Mouse (Mus musculus) adrenal gland, postnatal 25 days (tissue): ENCODE measurements at regions not wholly inside any gene's neighbourhood (a gene's known extent, or its start where the extent isn't known, plus 50 kb on each side); places are given as distances from the start of the nearest gene placed in this dataset.

ENCODE experiments used
- DNase-seq: peaks from one replicate; pipeline ENCODE4 v3.0.0; 2021; ENCODE audit warnings: mixed read lengths

DNA sequence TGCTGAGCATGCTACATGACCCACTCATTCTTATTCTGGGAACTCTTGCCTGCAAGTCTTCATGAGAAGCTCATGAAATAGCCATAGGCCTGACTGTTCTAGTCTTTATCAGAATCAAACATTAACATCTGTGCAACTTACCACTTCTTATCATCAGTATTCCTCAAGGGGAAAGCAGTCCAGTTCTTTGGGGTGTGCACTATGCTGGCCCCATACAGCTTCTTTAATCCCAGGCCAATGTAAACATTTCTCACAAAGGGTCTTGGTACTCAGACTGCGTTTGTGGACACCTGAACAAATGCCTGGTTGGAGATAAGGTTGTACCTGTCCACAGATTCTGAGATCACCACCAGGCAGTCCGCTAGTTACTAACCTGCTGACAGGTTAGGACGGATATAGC is 51.3 kb downstream of the 3110018I06Rik start:
- DNase-seq: no peak

DNA sequence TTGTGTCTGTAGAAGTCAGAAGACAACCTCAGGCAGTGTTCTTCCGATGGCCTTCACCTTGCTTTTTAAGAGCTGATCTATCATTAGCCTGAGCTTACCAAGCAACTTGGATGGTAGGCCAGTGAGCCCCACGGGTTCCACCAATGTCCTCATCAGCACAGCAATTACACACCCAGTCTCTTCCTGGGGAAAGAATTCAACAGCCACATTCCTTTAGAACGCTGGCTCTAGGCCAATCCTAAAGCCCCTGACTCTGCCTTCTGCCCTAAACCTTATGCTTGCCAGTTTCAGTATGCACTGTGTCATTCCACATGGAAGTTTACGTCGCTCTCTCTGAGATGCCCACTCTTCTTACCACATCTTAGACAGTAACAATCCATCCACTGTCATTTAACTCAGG is 52.8 kb downstream of the 3110018I06Rik start:
- DNase-seq: no peak

DNA sequence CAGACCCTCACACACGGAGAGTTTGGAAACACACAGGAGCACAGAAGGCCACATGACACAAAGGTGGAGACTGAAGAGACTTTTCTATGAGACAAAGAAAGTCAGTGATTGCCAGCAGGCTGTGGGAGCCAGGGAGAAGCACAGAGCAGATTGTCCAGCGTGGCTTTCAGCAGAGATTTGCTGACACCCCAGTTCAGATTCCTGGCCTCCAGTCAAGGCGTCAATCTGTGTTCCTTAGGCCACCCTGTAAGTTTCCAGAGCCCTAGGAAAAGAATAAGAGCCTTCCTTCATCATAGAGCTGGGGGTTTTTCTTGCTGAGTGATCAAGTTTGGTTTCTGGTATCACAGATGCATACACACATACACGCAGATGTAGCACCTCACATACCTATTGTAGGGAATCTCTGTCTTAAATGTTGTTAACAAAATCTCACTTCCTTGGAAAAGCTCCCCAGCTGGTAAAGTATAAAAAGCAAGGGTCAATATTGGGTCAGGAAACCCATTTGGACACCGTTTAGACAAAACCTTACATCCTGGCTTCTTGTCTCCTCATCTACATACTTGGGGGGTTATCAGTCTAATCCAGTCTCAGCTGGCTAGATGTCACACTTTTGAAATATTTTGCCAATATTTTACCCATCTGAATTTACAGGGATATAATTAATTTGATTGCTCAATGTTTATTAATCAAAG is 58.9 kb downstream of the 3110018I06Rik start:
- DNase-seq: no peak

DNA sequence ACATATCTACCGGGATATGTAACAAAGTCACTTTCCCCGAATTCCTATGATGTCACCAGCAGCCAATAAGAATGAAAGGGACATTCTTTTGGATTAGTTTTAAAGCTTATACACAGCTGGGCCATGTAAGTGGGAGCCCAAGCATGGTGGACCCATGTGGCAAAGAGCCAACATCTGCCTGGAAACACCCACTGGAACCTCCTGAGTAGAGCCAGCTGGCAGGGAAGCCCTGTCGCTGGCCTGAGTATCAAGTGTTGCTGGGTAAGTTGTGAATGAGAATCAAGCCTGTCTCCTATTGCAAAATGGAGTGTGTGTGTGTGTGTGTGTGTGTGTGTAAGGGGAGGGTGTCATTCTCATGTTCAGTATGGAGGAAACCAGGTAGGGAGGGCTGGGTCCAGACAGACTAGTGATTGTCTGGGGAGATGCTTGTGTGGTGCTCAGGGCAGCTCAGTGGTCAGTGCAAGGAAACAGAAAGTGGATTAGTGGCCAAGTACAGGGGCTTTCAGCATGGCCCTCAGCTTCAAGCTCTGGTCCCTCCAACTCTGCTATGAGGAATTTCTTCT is 59.5 kb downstream of the 3110018I06Rik start:
- no peak for DNase-seq

DNA sequence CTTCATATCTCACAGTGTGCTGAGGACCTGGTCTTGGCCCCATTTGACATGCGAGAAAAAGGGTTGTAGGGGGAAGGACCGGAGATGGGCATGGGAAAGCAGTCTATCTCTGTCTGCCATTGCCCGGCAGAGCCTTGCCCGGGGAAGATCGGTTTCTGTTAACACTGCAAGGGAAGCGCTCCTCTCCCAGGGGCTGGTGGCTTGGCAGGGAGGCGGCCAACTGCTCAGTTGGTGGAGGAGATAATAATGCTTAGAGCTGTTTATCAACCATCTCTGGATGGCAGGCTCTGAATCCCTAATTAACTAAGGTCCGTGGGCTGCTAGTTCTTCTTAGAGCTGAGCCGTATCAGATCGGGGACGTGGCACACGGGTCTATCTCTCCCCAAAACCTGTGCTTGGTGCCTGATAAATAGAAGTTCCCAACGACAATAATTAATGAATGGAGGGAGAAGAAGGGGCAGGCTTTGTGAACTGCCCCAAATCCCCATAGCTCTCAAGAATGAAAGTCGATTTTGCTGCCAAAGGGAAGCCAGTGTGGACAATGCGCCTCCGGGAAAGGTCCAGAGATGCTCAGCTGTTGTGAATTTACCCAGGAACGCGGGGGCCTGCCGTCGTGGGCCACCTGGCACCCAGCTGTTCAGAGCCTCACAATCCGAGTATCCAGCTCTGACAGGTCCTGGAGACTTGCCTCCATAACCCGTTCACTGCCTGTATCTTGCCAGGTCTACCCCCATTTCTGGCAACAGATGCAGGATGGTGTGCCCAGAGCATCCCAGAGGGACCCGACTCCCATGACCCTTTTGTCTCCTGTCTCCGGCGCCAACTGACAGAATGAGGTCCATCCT is 61.2 kb downstream of the 3110018I06Rik start:
- DNase-seq: no peak

DNA sequence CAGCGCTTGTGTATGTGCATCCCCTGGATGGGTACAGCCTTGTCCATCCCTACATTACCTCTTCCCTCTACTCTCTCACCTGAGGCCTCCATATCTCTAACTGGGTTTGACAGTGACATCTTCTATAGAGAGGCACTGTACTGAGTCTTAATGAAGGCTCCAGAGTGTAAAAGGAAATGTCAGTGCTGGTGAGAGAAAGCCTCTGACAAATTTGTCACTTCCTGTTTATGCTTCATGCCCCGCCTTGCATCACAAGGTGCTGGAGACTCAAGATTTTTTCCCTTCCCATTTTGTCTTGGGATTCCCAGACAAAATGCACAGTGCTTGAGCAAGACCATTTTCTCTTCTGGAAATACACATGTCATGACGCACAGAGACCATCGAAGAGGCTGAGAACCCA is 70.8 kb downstream of the 3110018I06Rik start:
- no peak for DNase-seq

DNA sequence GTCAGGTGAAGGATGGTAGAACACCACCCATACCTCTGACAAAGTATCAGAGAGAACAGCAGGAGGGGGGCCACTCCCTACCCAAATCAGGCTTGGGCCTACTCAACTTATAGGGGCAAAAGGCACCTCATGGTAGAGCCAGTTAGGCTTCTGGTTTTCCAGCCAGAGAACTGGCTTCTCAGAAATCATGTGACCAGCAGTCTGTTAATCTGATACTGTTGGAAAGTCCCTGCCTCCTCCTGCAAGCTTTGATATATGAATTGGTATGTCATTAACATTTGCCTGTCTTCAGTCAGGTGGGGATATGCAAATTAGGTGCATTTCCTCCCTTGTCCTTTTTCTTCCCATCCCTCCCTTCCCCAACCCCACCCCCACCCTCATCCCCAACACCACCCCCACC is 71.7 kb downstream of the 3110018I06Rik start:
- no peak for DNase-seq

DNA sequence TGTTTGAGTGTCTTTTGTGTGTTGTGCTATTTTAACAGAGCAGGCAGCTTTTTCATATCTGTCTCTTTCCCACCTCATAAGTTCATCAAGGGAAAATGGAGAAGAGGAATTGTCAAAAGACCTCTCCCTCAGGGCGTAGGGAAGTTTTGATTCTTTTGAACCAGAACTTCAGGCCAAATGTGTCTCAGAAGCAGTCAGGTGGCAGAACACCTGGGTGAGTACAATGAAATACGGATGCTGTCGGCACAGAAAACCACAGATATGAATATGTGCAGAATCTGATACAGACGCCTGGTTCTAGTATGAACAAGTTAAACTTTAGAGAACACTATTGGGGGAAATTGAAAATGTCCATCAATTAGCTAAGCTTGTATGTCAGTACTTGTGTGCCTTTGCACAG is 84.2 kb downstream of the 3110018I06Rik start:
- DNase-seq: no peak

DNA sequence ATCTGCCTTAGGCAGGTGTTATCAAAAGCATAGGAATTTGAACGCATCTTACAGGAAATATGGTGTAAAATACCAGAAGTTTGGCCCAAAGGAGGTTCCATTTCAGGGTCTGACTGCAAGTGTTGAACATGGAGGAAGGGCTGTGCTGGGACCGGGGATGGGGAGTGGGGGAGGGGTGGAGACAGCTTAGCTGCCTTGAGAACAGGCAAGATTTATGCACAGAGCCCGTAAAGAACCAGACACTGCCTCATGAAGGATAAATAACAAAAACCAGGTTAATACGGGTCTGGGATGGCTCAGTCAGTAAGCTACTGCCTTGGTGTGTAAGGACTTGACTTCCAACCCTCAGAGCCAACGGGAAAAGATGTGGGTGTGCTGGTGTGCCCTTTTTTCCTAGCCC is 91.1 kb downstream of the 3110018I06Rik start:
- DNase-seq: no peak

DNA sequence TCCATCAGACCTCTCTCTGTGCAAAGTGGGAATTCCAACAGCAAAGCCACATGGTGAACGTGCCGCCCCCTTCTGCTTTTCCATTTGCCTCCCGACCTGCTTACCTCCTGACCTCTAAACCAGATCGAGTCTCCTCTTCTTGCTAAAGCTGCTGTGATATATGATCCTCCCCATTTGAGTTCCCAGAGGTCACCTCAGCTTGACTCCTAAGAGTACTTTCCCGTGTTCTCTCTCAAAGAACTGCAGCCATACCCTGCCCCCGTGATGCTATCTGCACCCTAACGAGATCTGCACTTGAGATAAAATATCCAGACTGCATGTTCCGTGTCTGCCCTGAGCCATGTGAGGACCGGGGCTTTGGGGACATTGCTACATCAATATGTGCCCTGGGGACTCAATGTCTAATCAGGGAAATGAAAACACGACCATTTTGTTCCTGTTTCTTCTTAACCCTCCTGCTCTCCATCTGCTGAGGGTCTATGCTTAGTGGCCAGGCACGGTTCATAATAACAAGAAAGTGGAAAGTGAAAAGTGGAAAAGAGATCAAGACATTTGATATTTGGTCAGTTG is 94.8 kb downstream of the 3110018I06Rik start:
- DNase-seq: no peak

DNA sequence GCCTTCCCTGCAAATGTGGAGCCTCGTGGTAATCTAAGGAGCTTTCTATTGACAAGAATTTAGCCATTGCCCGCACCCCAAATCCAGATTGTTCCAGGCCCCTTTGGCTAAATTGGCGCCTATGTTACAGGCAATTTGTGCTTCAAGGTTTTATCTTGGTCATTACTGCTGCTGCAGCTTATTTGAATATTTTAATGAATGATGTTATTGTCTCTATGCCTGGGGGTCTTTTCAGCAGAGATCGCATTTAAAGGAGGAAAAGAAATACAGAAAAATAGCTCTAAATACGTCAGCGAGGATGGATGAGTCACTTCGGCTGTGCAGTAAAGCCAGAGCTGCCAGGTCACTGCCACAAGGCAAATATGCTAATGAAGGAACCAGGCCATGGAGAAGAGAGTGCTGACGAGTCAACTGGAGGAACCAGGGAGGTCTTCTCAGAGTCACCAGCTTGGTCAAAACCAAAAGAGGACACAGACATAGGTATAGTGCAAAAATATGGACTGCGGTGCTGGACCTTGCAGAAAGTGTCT is 97.3 kb downstream of the 3110018I06Rik start:
- DNase-seq: no peak

DNA sequence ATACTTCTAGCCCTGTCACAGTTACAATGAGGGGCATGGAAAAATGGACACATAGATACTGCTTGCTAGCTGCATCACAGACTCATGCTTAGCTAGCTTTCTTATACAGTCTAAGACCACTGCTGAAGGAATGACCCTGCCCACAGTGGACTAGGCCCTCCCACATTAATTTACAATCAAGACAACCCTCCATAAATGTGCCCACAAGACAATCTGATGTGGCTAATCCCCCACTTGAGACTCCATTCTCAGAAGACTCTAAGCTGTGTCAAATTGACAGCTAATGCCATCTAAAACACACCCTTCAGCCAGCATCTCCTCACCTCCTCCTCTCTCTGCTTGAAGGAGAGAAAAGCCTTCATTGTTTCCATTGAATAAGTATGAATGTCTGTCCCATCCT is 107.8 kb downstream of the 3110018I06Rik start:
- no peak for DNase-seq

DNA sequence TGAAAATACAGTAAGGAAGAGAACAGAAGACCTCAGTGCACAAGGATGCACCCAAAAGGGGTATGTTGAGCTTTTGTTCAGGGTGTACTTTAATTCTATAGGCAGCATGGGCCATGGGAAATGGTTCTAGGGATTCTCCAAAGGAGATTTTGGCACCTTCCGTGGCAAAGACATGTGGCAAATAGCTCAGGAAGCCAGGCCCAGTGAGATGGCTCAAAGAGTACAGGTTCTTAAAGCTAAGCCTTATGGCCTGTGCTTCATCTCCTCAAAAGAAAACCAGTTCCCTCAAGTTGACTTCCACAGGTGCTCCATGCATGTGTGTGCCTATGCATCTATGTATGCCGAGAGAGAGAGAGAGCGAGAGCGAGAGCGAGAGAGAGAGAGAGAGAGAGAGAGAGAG is 112.1 kb downstream of the 3110018I06Rik start:
- DNase-seq: no peak

DNA sequence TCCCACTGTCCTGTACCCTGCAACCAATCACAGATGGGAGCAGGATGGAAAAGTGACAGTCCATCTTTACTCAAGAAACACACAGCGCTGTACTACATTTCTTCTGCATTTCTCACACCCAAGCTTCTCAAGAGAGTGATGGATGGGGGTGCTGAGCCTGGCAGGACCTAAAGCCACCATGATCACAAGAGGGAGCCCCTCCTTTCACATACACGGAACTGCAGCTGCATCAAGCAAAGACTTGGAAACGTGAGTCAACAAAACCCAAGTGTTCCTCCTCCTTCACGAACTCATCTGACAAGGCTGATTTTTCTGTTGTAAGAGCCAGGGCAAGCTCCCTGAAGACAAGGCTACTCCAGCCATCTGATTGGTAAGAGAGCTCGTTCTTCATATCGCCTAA is 120.5 kb downstream of the 3110018I06Rik start:
- no peak for DNase-seq

DNA sequence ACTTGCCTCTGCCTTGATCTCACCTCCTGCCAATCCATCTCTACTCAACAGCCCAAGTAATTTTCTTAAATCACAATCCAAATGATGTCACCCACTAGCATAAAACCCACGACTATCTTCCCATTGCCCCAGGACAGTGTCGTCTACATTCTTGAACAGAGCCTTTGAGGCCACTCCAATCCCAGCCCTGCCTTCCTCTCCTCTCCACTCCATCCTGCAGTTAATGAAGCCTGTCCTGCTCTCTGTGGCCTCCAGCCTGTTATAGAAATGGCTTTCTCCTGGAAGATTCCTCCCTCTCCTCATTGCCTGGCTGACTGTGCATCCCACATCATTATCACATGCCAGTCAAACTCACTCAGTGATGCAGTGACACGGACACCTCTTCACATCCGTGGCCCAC is 121.6 kb downstream of the 3110018I06Rik start:
- DNase-seq: no peak

DNA sequence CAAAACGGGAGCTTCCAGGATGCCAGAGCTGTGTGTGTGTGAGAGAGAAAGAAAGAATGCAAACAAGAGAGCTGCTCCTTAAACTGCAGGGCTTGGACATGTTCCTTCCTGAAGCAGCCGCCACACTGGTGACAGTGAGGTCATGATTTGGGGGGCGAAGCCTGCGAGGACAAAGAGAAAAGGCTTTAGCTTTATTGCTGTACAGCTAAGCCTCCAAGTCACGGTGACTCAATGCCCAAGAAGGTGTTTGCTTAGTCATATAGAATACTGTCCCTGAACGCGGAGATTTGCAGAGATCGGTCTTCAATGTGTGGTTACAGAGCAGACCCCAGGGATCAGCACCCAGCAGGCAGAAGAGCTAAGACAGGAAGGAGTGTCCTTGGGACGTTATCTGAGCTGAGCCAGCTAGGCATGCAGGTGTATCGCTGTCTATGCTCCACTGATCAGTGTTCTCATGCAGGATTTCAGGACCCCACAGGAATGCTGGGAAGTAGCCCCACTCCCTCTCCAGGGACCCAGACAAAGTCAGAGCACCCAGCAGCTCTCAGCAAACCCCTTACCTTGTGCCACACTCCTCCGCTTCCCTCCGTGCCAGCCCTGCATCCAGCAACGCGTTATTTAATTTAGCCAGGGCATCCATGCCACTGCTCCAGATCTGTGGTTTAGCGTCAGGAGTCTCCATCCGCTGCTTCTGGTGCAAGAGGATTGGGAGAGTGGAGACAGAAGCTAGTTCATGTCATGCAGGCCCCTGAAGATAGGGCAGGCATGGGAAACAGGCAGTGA is 129.0 kb downstream of the 3110018I06Rik start:
- no peak for DNase-seq

DNA sequence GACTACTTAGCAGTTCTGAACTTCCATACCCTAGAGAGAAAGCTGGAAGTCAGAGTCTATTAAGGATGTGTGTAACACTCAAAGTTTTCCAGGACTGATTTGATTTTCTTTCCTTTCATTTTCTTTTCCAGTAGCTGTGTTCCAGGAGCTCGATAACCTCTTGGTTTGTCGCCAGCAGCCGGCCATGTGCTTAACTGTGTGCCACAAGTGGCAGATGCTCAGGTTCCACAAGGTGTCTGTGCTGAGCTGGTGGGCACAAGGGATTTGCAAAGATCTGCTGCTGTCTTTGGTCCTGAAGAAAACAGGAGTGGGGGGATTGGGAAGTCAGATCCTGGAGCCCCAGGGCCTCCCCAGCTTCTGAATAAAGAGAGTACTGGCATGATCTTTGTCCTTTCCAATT is 136.0 kb downstream of the 3110018I06Rik start:
- DNase-seq: no peak

DNA sequence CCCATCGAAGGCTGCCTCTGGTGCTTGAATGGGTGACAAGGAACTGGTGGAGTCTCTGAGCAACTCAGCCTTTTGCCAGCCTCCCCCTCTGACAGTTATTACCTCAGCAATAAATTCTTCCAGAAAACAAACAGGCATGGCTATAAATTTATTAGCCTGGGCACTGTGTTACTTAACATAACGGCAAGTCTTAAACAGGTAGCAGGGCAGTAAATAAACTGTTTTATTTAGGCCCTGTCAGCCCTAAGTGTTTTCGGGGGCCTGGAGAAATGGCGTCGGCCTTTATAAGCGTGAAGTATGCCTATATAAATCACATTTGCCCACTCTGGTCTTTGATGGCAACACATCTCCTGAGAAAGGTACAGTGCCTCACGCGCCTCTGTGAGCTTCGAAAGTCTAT is 159.6 kb downstream of the 3110018I06Rik start:
- no peak for DNase-seq

DNA sequence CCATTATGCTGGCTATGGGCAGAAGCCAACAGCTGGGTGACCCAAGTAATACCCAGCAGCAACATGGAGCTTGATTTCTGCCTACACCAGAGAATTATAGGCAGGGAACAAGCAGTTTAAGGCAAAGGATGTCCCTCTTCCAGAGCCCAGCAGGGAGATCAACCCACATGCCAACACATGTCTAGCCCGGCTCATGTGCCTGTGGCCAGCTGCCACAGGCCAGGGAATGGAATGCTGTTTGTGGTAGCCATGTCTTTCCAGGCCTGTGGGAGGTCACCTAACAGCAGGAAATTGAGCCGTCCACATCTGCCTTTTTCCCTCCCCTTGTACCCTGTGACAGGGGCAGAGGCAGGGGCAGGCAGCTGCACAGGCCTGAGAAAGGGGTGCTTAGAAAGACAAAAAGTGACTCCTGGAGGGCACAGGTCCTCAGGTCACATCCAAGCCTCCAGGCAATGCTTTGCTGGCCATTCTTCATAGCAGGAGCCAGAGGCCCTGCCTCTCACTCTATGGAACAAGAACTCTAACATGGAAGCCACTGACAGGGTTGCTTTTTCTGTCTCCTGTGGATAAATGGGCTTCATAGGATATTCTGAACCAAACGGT is 163.8 kb downstream of the 3110018I06Rik start:
- DNase-seq: no peak

DNA sequence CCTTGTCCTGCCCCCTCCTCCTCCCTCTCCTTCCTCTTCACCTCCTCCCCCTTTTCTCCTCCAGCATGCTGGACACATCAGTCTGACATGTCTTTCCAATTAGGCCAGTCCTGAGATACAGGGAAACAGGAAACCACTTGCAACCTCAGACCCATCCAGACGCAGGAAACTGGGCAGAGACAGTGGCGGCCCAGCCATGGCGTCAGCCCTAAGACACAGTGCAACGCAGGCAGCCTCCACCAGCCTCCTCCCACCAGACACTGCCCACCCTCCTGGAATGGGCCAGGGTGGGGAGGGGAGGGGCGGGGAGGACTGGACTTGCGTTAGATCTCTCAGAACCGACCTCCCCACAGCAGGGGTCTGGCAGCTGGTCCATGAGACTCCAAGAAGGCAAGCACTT is 164.7 kb downstream of the 3110018I06Rik start:
- DNase-seq: no peak

DNA sequence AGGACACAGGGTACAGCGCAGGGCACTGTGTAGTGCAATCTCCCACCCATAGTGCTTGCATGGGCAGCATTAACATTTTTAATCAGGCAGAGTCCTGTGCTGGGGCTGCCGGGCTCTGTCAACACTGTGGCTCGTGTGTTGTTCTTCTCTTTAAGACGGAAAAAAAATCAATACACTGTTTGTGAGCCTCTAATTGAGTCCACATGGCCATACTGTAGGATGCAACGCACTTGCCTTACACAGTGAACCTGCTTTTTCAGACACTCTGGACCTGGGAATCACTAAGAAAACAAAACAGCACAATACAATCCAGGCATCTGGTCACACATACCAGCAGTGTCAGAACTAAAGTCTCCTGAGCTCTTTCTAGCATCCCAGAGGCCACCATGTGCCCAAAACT is 168.4 kb downstream of the 3110018I06Rik start:
- DNase-seq: no peak

DNA sequence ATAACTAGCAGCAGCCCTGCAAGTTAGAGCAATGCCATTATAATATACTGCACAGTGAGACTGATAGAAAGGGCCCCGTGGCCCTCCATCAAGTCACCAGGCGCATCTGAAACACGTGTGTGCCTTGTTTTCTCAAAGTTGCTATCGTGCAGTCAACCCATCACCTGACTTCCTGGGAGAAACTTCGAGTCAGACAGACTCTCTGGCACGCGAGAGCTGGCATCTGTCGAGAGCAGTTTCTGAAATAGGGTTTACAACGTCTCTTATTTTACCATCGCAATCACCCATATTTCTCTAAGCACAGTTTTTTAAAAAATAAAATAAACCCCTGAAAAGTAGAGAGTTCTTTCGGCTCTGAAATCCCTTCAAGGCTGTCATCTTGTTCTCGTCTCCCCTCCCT is 169.8 kb downstream of the 3110018I06Rik start:
- no peak for DNase-seq
